Mouse (Mus musculus): Measurements from ENCODE around the gene Cgas. TPM values are rescaled to one million over a fixed set of nuclear protein-coding genes. Genes with fewer than 3 reads are reported as not detected.

Gene Cgas
- polyA plus RNA-seq (2015; fragmentation: Nextera tagmentation; extraction: Ambion mirVana) = 0.76 and 1.2 TPM in 2 replicates

GRCm38 (mm10) chr9:78442579-78443392, at the start of gene Cgas:
TSS of gene Cgas (minus strand) at chr9:78443237.

GRCm38 (mm10) chr9:78488890-78489420, 45.9 kb upstream of the Cgas start, which contains the start of gene Eef1a1:
TSS of gene Eef1a1 (minus strand) at chr9:78489151.

GRCm38 (mm10) chr9:78447973-78448873, 5.2 kb upstream of the Cgas start, which contains the start of the genes Mto1 and Gm17324:
TSS of gene Mto1 (plus strand) at chr9:78448208.
TSS of gene Gm17324 (minus strand) at chr9:78448786.

GRCm38 (mm10) chr9:78395630-78396351, 47.2 kb downstream of the Cgas start, which contains the start of gene Ddx43:
TSS of gene Ddx43 (plus strand) at chr9:78395777.

Small RNAs within 50 kb of the gene (microRNA-seq; reads per million reads assigned to microRNA genes)
- gene Gm26377 = not detected

Other genes with a start within 250 kb of the Cgas start
- gene Gsta1, start 212.6 kb downstream of the Cgas start, polyA plus RNA-seq (2015; fragmentation: Nextera tagmentation; extraction: Ambion mirVana) = not detected in 2 replicates
- not detected in 2 replicates for gene Gm3776, start 186.1 kb downstream of the Cgas start, polyA plus RNA-seq (2015; fragmentation: Nextera tagmentation; extraction: Ambion mirVana)
- not detected in 2 replicates for gene Gm10639, start 153.3 kb downstream of the Cgas start, polyA plus RNA-seq (2015; fragmentation: Nextera tagmentation; extraction: Ambion mirVana)
- not detected in 2 replicates for gene Omt2a, start 128.4 kb downstream of the Cgas start, polyA plus RNA-seq (2015; fragmentation: Nextera tagmentation; extraction: Ambion mirVana)
- not detected in 2 replicates for gene Omt2b, start 115.6 kb downstream of the Cgas start, polyA plus RNA-seq (2015; fragmentation: Nextera tagmentation; extraction: Ambion mirVana)
- gene Gsta2, start 87.4 kb downstream of the Cgas start, polyA plus RNA-seq (2015; fragmentation: Nextera tagmentation; extraction: Ambion mirVana) = not detected in 2 replicates
- gene Dppa5a, start 75.1 kb downstream of the Cgas start, polyA plus RNA-seq (2015; fragmentation: Nextera tagmentation; extraction: Ambion mirVana) = 5.0 and 5.3 TPM in 2 replicates
- gene Ooep, start 64.5 kb downstream of the Cgas start, polyA plus RNA-seq (2015; fragmentation: Nextera tagmentation; extraction: Ambion mirVana) = 3.8 and 4.1 TPM in 2 replicates
- gene Ddx43, start 47.5 kb downstream of the Cgas start, polyA plus RNA-seq (2015; fragmentation: Nextera tagmentation; extraction: Ambion mirVana) = 0.20 and 0.40 TPM in 2 replicates
- gene Mto1, start 5.0 kb upstream of the Cgas start, polyA plus RNA-seq (2015; fragmentation: Nextera tagmentation; extraction: Ambion mirVana) = 25.7 and 26.4 TPM in 2 replicates
- 3.4 and 4.8 TPM in 2 replicates for gene Gm17324, start 5.5 kb upstream of the Cgas start, polyA plus RNA-seq (2015; fragmentation: Nextera tagmentation; extraction: Ambion mirVana)
- gene Eef1a1, start 45.9 kb upstream of the Cgas start, polyA plus RNA-seq (2015; fragmentation: Nextera tagmentation; extraction: Ambion mirVana) = 2,333 and 2,366 TPM in 2 replicates
- gene Slc17a5, start 144.8 kb upstream of the Cgas start, polyA plus RNA-seq (2015; fragmentation: Nextera tagmentation; extraction: Ambion mirVana) = 14.6 and 15.0 TPM in 2 replicates
- gene Cd109, start 172.3 kb upstream of the Cgas start, polyA plus RNA-seq (2015; fragmentation: Nextera tagmentation; extraction: Ambion mirVana) = 2.1 and 2.5 TPM in 2 replicates

All from neural tube, postnatal 0 days (tissue).